Mouse (Mus musculus): Measurements from ENCODE around the gene Lcor. TPM values are rescaled to one million over a fixed set of nuclear protein-coding genes. Genes with fewer than 3 reads are reported as not detected.

The Lcor gene
- polyA plus RNA-seq, 1 experiment from 2014 or later: 36.5 TPM

Small RNA genes within 50 kb of the gene (microRNA-seq; reads per million reads assigned to microRNA genes)
- not detected for gene Mir8091

Other genes with a start within 250 kb of the Lcor start
- 89.9 and 93.0 TPM in 2 replicates for gene Tm9sf3, start 218.6 kb upstream of the Lcor start, polyA plus RNA-seq (2015; fragmentation: Nextera tagmentation; extraction: Ambion mirVana)
- gene Pik3ap1, start 97.5 kb upstream of the Lcor start, polyA plus RNA-seq (2015; fragmentation: Nextera tagmentation; extraction: Ambion mirVana): 1.4 and 1.9 TPM in 2 replicates
- 2.8 and 3.5 TPM in 2 replicates for gene Gm340, start 99.7 kb downstream of the Lcor start, polyA plus RNA-seq (2015; fragmentation: Nextera tagmentation; extraction: Ambion mirVana)

Measured in midbrain, embryonic 13.5 days (tissue).